Comparison of ENCODE assay signal across 26 mouse cellular contexts in the genomic region with DNA sequence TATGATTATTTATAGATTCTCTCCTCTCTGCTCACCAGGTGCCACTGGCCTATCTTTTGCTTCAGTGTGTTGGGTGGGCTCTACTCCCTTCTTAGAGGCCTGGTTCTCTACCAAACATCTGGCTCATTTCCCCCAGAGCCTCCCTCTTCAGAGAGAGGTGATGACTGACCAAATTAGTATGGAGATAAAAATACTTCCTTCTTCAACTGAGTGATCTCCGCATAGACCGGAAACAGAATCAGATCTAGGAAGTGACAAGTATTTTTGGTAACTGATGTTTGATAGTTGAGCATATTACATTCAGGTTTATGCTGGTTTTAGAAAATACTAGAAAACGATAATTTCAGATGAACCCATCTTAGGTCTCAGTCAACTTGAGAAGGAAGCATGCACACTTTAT.
DNase-seq lines count a peak whose midpoint lies in the region; ATAC-seq lines count a peak whose summit lies in the region.
"Had no signal": no experiment of that assay in that cellular context is flagged by ENCODE, and none has a peak within 500 bp of the region (broad histone marks: within the 10 kb centered on the region; RNA-seq: fewer than 3 reads in every experiment).

No protein-coding gene starts in this region.

- H3K27me3 ChIP-seq in splenic B cell, adult 2 months (ENCODE audit: control insufficient read depth, insufficient read depth, low read length, poor library complexity, severe bottlenecking) = no peaks in the 10 kb centered on the region
- H3K27me3 ChIP-seq: midbrain, embryonic 15.5 days; neural tube, embryonic 15.5 days had no signal

- ATAC-seq in CD4-positive, CD25-positive, alpha-beta regulatory T cell, adult 4 months = peak; percentile 74
- ATAC-seq in inflammation-experienced regulatory T-cells, adult 6 months = peak; percentile 65
- no peak for ATAC-seq in activated CD4-positive, CD25-positive, alpha-beta regulatory T cell, adult 4 months
- ATAC-seq: forebrain, embryonic 14.5 days; midbrain, embryonic 15.5 days had no signal

- no peaks in the 10 kb centered on the region for H3K36me3 ChIP-seq in splenic B cell, adult 2 months (ENCODE audit: control insufficient read depth, insufficient read depth, low read length, poor library complexity, severe bottlenecking)
- H3K36me3 ChIP-seq: heart, embryonic 12.5 days; hindbrain, embryonic 13.5 days; limb, embryonic 12.5 days; midbrain, embryonic 10.5 days; midbrain, embryonic 15.5 days; neural tube, embryonic 15.5 days had no signal

- DNase-seq in T-cell, adult 2 months (ENCODE audit: low spot score) = peak; percentile 15
- DNase-seq in splenic B cell, adult 2 months (ENCODE audit: low read depth, low spot score) = peak; percentile 31
- DNase-seq in right cerebral cortex, postnatal 14 days = no peak
- DNase-seq in embryo, embryonic 10.5 days (ENCODE audit: low spot score) = no peak
- DNase-seq: adrenal gland, postnatal 14 days; cerebellum, adult 18-20 months; cerebellum, postnatal 14 days; gastrocnemius, adult 2 months; gastrocnemius, postnatal 36 days; heart, adult 2 months; heart, postnatal 4 days; kidney, adult 11 months; kidney, postnatal 14 days; lung, postnatal 4 days; thymus, adult 2 months; thymus, postnatal 4 days had no signal

Comparison
In these comparisons a context has a peak if more than half of its experiments do, and no peak if none do; other contexts are left out.
1. DNase-seq: peak in T-cell, adult 2 months (single experiment) and splenic B cell, adult 2 months (single experiment); none in right cerebral cortex, postnatal 14 days (single experiment) and embryo, embryonic 10.5 days (single experiment).